Mouse (Mus musculus): Measurements from ENCODE around the gene Mrpl36. TPM values are rescaled to one million over a fixed set of nuclear protein-coding genes. Genes with fewer than 3 reads are reported as not detected.
A peak's percentile ranks its signal among the peaks of the same experiment; 100 is the strongest.

Mrpl36 gene
- polyA plus RNA-seq, 1 experiment from 2014 or later, result 110 TPM

DNA sequence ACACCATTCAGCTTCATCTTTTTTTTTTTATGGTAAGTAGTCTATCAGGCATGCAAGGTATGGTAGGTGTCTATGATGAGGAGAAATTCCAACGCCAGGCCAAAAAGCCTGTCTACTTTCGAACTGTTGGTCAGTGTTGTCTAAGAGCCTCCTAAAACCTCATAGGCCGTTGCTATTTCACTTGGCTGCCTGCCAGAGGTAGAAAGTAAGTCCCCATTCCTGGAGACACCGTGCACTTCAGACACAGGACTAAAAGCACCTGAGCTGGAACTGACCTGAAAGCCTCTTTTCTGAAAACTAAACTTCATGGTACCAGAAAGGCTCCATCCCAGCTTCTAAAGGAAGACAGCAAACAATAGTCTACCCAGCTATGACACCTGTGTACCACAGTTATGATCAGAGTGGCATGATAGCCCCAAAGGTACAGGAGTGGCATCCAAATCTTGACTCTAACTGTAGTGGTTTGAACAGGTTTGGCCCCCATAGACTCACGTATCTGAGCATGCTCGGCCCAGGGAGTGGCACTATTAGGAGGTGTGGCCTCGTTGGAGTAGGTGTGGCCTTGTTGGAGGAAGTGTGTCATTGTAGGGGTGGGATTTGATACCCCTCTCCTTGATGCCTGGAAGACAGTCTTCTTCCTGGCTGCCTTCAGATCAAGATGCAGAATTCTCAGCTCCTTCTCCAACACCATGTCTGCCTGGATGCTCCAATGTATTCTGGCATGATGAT, 19.8 kb downstream of the Mrpl36 start:
- no peak for ATAC-seq (ENCODE audit: low read depth)
- no peaks in the 10 kb centered on the region for H3K27me3 ChIP-seq
- H3K9ac ChIP-seq, result no peak overlapping the region
- H3K9me3 ChIP-seq, result no peaks in the 10 kb centered on the region
- H3K4me2 ChIP-seq, result no peak overlapping the region
- H3K36me3 ChIP-seq, result no peaks in the 10 kb centered on the region
- no peaks in the 10 kb centered on the region for H3K4me1 ChIP-seq (replicated peaks)
- no peak overlapping the region for H3K27ac ChIP-seq (replicated peaks)
- WGBS, result 87% methylated on average over 7 of the region's 7 CpGs
- H3K4me3 ChIP-seq, result no peak overlapping the region

DNA sequence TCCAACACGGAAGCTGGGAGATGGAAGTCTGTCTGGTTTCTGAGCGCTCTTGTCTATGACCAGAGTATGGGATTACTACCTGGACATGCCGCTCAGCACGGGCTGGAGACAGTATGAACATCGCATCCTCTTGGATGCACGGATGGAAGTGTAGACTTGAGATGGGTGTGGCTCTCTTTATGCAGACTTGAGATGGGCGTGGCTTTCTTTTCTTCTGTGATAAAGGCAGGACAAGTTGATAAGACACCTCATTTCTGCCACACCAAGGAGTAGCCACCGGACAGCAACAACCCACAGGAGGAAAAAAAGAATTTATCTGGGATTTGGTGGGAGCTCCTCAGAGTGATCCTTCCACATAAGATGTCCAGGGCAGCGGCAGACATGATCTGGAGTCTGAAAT, 22.4 kb downstream of the Mrpl36 start:
- WGBS, result 89% methylated on average over 9 of the region's 9 CpGs
- Histone ChIP-seq H3K4me1 (replicated peaks) (no peaks in the 10 kb centered on the region), H3K9ac (no peak overlapping the region), H3K36me3 (no peaks in the 10 kb centered on the region), H3K27ac (replicated peaks) (no peak overlapping the region), H3K4me2 (no peak overlapping the region), H3K27me3 (no peaks in the 10 kb centered on the region; the same call in 1 of the 2 replicates), H3K9me3 (no peaks in the 10 kb centered on the region), H3K4me3 (no peak overlapping the region)
- no peak for ATAC-seq (ENCODE audit: low read depth)

DNA sequence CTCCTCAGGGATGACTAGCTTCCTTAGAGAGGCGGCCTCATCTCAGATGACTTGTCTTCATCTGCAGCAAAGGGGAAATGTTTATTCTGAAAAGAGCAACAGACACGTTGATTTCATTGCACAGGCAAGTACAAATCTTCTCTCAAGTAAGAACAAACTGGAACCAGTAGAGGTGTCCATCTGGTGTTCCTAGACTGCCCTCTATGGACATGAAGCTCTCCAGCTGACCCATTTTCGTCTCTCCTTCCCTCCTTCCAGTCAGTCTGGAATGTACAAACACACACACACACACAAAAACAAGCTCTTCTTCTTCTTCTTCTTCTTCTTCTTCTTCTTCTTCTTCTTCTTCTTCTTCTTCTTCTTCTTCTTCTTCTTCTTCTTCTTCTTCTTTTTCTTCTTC, 23.6 kb downstream of the Mrpl36 start:
- H3K9me3 ChIP-seq, result no peaks in the 10 kb centered on the region
- no peaks in the 10 kb centered on the region; the same call in 1 of the 2 replicates for H3K27me3 ChIP-seq
- H3K4me2 ChIP-seq, result no peak overlapping the region
- H3K9ac ChIP-seq, result no peak overlapping the region
- H3K27ac ChIP-seq (replicated peaks), result no peak overlapping the region
- 79% methylated on average over 3 of the region's 3 CpGs for WGBS
- H3K4me3 ChIP-seq, result no peak overlapping the region
- no peak for ATAC-seq (ENCODE audit: low read depth)
- no peaks in the 10 kb centered on the region for H3K36me3 ChIP-seq
- no peaks in the 10 kb centered on the region for H3K4me1 ChIP-seq (replicated peaks)

DNA sequence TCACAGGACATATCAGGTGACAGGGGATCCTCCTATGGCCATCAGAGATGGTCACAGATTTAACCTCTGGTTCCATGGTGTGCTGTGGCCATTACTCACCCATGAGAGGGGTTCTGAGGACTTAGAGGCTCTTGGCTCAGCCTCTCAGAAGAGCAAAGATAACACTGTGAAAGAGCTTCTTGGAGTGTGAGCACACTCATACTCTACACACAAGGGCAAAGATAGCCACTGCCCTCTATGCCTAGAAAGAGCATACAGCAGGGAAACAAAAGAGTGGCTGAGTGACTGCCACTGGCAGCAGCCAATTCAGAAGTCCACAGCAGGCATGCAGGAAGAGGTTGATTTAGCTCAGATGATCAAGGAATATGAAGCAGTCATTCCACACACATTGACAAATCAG, 24.2 kb downstream of the Mrpl36 start:
- no peak overlapping the region for H3K27ac ChIP-seq (replicated peaks)
- ATAC-seq (ENCODE audit: low read depth), result no peak
- H3K4me1 ChIP-seq (replicated peaks), result no peaks in the 10 kb centered on the region

DNA sequence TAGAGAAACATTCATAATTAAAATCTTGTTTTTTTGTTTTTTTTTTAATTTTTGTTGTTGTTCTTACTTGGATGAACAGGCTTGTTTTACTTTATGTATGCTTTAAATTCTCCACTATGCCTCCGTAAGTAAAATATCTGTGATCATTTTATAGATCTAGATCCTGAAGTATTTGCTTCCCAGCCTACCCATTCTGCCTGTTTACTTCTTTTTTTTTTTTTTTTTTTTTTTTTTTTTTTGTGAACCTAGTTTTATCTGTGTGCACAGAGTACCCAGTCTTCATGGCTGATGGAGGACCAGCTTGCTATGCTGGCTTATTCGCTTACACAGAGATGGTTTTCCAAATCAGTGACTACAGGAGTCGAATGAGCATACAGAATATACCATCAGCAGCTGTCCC, 28.8 kb downstream of the Mrpl36 start:
- Histone ChIP-seq H3K36me3 (no peaks in the 10 kb centered on the region), H3K4me3 (no peak overlapping the region), H3K27ac (replicated peaks) (no peak overlapping the region), H3K27me3 (no peaks in the 10 kb centered on the region; the same call in 1 of the 2 replicates), H3K9me3 (no peaks in the 10 kb centered on the region), H3K4me1 (replicated peaks) (no peaks in the 10 kb centered on the region), H3K9ac (no peak overlapping the region), H3K4me2 (no peak overlapping the region)
- ATAC-seq (ENCODE audit: low read depth), result no peak
- 88% methylated on average over 3 of the region's 3 CpGs for WGBS

More for the DNA sequence above, 24.2 kb downstream of the Mrpl36 start:
- Histone ChIP-seq H3K9ac (no peak overlapping the region), H3K4me3 (no peak overlapping the region), H3K27me3 (no peaks in the 10 kb centered on the region; the same call in 1 of the 2 replicates), H3K9me3 (no peaks in the 10 kb centered on the region), H3K36me3 (no peaks in the 10 kb centered on the region), H3K4me2 (no peak overlapping the region)

DNA sequence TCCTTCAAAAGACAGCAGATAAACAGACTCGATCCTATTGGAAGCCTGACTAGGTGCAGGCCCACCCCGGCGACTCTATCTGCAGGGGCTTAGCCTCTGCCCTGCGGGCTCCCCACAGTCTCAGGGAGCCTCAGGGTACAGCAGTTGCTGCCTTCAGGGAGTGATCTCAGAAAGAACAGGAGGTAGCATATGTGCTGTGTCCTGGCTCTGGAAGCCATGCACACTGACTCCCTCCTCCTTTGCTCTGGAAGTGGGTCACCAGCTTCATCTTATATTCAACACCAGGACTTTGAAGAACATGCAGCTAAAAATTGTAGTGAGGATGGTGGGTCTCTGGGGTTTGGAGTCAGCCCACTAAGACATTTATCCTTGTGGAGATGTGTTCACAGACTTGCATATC, 45.1 kb downstream of the Mrpl36 start:
- H3K36me3 ChIP-seq, result no peaks in the 10 kb centered on the region
- no peak overlapping the region for H3K27ac ChIP-seq (replicated peaks)
- WGBS, result 83% methylated on average over 4 of the region's 4 CpGs
- H3K9ac ChIP-seq, result no peak overlapping the region
- no peak for ATAC-seq (ENCODE audit: low read depth)
- H3K4me1 ChIP-seq (replicated peaks), result no peaks in the 10 kb centered on the region; the same call in 1 of the 2 replicates
- H3K27me3 ChIP-seq, result no peaks in the 10 kb centered on the region
- H3K4me2 ChIP-seq, result no peak overlapping the region
- no peak overlapping the region for H3K4me3 ChIP-seq
- H3K9me3 ChIP-seq, result no peaks in the 10 kb centered on the region

DNA sequence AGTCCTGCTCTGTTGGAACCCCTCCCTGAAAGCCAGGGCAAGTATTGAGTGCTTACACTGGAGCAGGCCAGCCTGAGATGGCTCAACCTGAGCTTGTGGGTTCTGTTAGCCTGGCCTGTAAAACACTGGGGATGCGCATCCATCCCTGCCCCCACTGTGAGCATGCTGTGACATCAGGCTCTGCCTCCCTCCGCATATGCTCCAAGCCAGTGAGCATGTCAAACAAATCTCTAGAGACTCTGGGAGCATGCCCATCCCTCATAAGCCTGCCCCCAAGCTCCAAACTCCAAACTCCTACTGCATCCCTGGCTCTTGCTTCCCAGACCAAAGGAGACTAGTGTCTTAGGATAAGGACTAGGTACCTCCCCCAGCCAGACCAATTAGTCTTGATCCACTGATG, 46.3 kb downstream of the Mrpl36 start:
- Histone ChIP-seq H3K4me1 (replicated peaks) (no peaks in the 10 kb centered on the region; the same call in 1 of the 2 replicates), H3K36me3 (no peaks in the 10 kb centered on the region), H3K9ac (no peak overlapping the region), H3K4me3 (no peak overlapping the region), H3K9me3 (no peaks in the 10 kb centered on the region), H3K4me2 (no peak overlapping the region), H3K27ac (replicated peaks) (no peak overlapping the region), H3K27me3 (no peaks in the 10 kb centered on the region)
- WGBS, result 58% methylated on average over 2 of the region's 2 CpGs
- ATAC-seq (ENCODE audit: low read depth), result peak; percentile 32; the same call in 1 of the 2 replicates

DNA sequence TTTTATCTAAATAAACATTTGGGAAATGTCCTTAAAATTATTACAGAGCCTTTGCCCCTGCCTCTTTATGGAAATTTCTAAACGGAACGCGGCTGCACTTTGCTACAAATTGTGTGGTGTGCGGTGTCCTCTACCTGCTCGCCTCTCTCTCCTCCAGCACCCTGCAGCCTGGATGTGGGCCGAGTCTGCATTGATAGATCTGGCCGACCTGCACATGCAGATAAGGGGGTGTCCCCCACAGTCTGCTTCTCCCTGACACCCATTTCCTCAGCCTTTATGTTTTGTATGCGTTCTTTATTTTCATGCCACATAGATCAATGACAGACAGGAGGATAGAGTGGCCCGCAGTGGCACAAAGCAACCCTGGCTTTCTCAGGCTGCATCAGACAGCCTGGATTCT, 49.3 kb downstream of the Mrpl36 start:
- Histone ChIP-seq H3K27me3 (no peaks in the 10 kb centered on the region), H3K4me3 (no peak overlapping the region), H3K27ac (replicated peaks) (no peak overlapping the region), H3K9ac (no peak overlapping the region), H3K9me3 (no peaks in the 10 kb centered on the region), H3K4me1 (replicated peaks) (no peaks in the 10 kb centered on the region; the same call in 1 of the 2 replicates), H3K36me3 (no peaks in the 10 kb centered on the region), H3K4me2 (no peak overlapping the region)
- ATAC-seq (ENCODE audit: low read depth), result no peak
- 79% methylated on average over 9 of the region's 9 CpGs for WGBS

Other genes with a start within 250 kb of the Mrpl36 start
- 0.80 and 1.1 TPM in 2 replicates for gene Irx4, start 68.0 kb upstream of the Mrpl36 start, polyA plus RNA-seq (2015; fragmentation: Nextera tagmentation; extraction: Ambion mirVana)
- gene Ndufs6, start within 50 bp of the Mrpl36 start, polyA plus RNA-seq (2015; fragmentation: Nextera tagmentation; extraction: Ambion mirVana), result 387 and 390 TPM in 2 replicates
- gene Lpcat1, start 138.7 kb downstream of the Mrpl36 start, polyA plus RNA-seq (2015; fragmentation: Nextera tagmentation; extraction: Ambion mirVana), result 51.7 and 55.0 TPM in 2 replicates
- gene Slc6a3, start 208.2 kb downstream of the Mrpl36 start, polyA plus RNA-seq (2015; fragmentation: Nextera tagmentation; extraction: Ambion mirVana), result 0.13 TPM in 1 of 2 replicates, not detected in the other